Mouse (Mus musculus): ENCODE measurements around the gene Slc44a5. TPM values are rescaled to one million over a fixed set of nuclear protein-coding genes. Genes with fewer than 3 reads are reported as not detected.

Slc44a5 gene
- total RNA-seq, 1 experiment from 2014 or later: not detected

Other genes with a start within 250 kb of the Slc44a5 start
- gene St6galnac3, start 248.3 kb upstream of the Slc44a5 start, total RNA-seq (2017): 5.4 to 17.1 TPM (median 7.9 TPM) in 3 replicates
- 1.9 TPM in 1 of 3 replicates, not detected in the others for gene Asb17, start 129.2 kb upstream of the Slc44a5 start, total RNA-seq (2017)
- 0.19 TPM in 1 of 3 replicates, not detected in the others for gene Msh4, start 67.3 kb upstream of the Slc44a5 start, total RNA-seq (2017)
- 66.2 to 71.0 TPM (median 70.0 TPM) in 3 replicates for gene Rabggtb, start 60.4 kb upstream of the Slc44a5 start, total RNA-seq (2017)
- 105 to 153 TPM (median 144 TPM) in 3 replicates for gene Acadm, start 28.8 kb upstream of the Slc44a5 start, total RNA-seq (2017)